Mouse (Mus musculus): Measurements from ENCODE around the gene Ccdc194.

The Ccdc194 gene

GRCm38 (mm10) chr8:71511644-71512043 is 13.9 kb downstream of the Ccdc194 start, which contains the start of gene Plvap:
Gene Plvap (minus strand): TSS chr8:71511752.
- DNase-seq (ENCODE audit: low spot score in 2 of 2) = no peak

- no peak for DNase-seq (ENCODE audit: low spot score in 2 of 2)
Observed at GRCm38 (mm10) chr8:71509316-71509715, 16.2 kb downstream of the Ccdc194 start.

GRCm38 (mm10) chr8:71507589-71508104 is 17.9 kb downstream of the Ccdc194 start:
- DNase-seq (ENCODE audit: low spot score in 2 of 2) = peak; percentile 54 to 71

GRCm38 (mm10) chr8:71505979-71506378 is 19.5 kb downstream of the Ccdc194 start:
- DNase-seq (ENCODE audit: low spot score in 2 of 2) = no peak

- no peak for DNase-seq (ENCODE audit: low spot score in 2 of 2)
Observed at GRCm38 (mm10) chr8:71505326-71505725, 20.2 kb downstream of the Ccdc194 start.

GRCm38 (mm10) chr8:71504349-71504748 is 21.2 kb downstream of the Ccdc194 start:
- DNase-seq (ENCODE audit: low spot score in 2 of 2) = no peak

GRCm38 (mm10) chr8:71498816-71499690 is 26.5 kb downstream of the Ccdc194 start:
- no peak for DNase-seq (ENCODE audit: low spot score in 2 of 2)

- no peak for DNase-seq (ENCODE audit: low spot score in 2 of 2)
Observed at GRCm38 (mm10) chr8:71497881-71498501, 27.5 kb downstream of the Ccdc194 start.

- DNase-seq (ENCODE audit: low spot score in 2 of 2) = no peak
Observed at GRCm38 (mm10) chr8:71497077-71497645, 28.4 kb downstream of the Ccdc194 start.

- no peak for DNase-seq (ENCODE audit: low spot score in 2 of 2)
Observed at GRCm38 (mm10) chr8:71496481-71496880, 29.0 kb downstream of the Ccdc194 start.

GRCm38 (mm10) chr8:71495811-71496210 is 29.7 kb downstream of the Ccdc194 start:
- no peak for DNase-seq (ENCODE audit: low spot score in 2 of 2)

GRCm38 (mm10) chr8:71495039-71495438 is 30.5 kb downstream of the Ccdc194 start:
- peak in 1 of 2 experiments; percentile 69 for DNase-seq (ENCODE audit: low spot score in 2 of 2)

- DNase-seq (ENCODE audit: low spot score in 2 of 2) = peak; percentile 77 to 82
Observed at GRCm38 (mm10) chr8:71488454-71488853, 37.1 kb downstream of the Ccdc194 start.

GRCm38 (mm10) chr8:71487691-71488445 is 37.6 kb downstream of the Ccdc194 start, which contains the start of gene Gtpbp3:
Gene Gtpbp3 (plus strand): TSS chr8:71488103.
- peak in 1 of 2 experiments; percentile 69 for DNase-seq (ENCODE audit: low spot score in 2 of 2)

GRCm38 (mm10) chr8:71486136-71486529 is 39.4 kb downstream of the Ccdc194 start:
- DNase-seq (ENCODE audit: low spot score in 2 of 2) = no peak

GRCm38 (mm10) chr8:71485142-71486135 is 40.1 kb downstream of the Ccdc194 start, which contains the start of gene Ano8:
Gene Ano8 (minus strand): TSS chr8:71485963.
- DNase-seq (ENCODE audit: low spot score in 2 of 2) = peak in 1 of 2 experiments; percentile 79

GRCm38 (mm10) chr8:71484736-71485135 is 40.8 kb downstream of the Ccdc194 start:
- no peak for DNase-seq (ENCODE audit: low spot score in 2 of 2)

- no peak for DNase-seq (ENCODE audit: low spot score in 2 of 2)
Observed at GRCm38 (mm10) chr8:71483932-71484331, 41.6 kb downstream of the Ccdc194 start.

- no peak for DNase-seq (ENCODE audit: low spot score in 2 of 2)
Observed at GRCm38 (mm10) chr8:71478943-71479342, 46.6 kb downstream of the Ccdc194 start.

- DNase-seq (ENCODE audit: low spot score in 2 of 2) = no peak
Observed at GRCm38 (mm10) chr8:71477196-71477845, 48.2 kb downstream of the Ccdc194 start.
